ENCODE assay signal across 7 mouse cellular contexts in genomic region chr11:49608938-49609867, GRCm38 (mm10). TPM values are rescaled to one million over a fixed set of nuclear protein-coding genes. Genes with fewer than 3 reads are reported as not detected.
DNase-seq lines count a peak whose midpoint lies in the region; ATAC-seq lines count a peak whose summit lies in the region.
"Not testable (repeated sequence)": the region's sequence is repeated elsewhere in the genome, so short reads cannot be mapped to it uniquely, and the experiment has no call there.

Gene Flt4, plus strand, starts transcription at chr11:49609263.

- peak within 1 kb of the TSS; percentile 33 for H3K4me3 ChIP-seq in forebrain, embryonic 11.5 days (ENCODE audit: low read depth, low read length)
- H3K4me3 ChIP-seq in heart, embryonic 14.5 days (ENCODE audit: control insufficient read depth in 1 of 2, insufficient read depth in 1 of 2, low read depth in 1 of 2, low read length in 2 of 2), result peak within 1 kb of the TSS; percentile 58 to 70
- peak within 1 kb of the TSS; percentile 45 for H3K4me3 ChIP-seq in intestine, embryonic 15.5 days (replicated peaks)
- peak within 1 kb of the TSS; percentile 49 for H3K4me3 ChIP-seq in limb, embryonic 13.5 days
- H3K4me3 ChIP-seq in neural tube, embryonic 15.5 days (replicated peaks), result peak within 1 kb of the TSS; percentile 45

- 5% methylated on average over 49 of the region's 61 CpGs for WGBS in forebrain, embryonic 11.5 days
- WGBS in heart, embryonic 14.5 days, result 2% methylated on average over 49 of the region's 61 CpGs
- WGBS in intestine, embryonic 15.5 days, result 5% methylated on average over 47 of the region's 61 CpGs
- WGBS in limb, embryonic 13.5 days, result 5% methylated on average over 52 of the region's 61 CpGs
- WGBS in neural tube, embryonic 15.5 days, result 5% methylated on average over 45 of the region's 61 CpGs

- H3K9me3 ChIP-seq in forebrain, embryonic 11.5 days (ENCODE audit: control insufficient read depth, low read length); heart, embryonic 14.5 days (ENCODE audit: control insufficient read depth, low read length); intestine, embryonic 15.5 days; limb, embryonic 13.5 days; neural tube, embryonic 15.5 days (replicated peaks): not testable (repeated sequence)

- not testable (repeated sequence) for H3K36me3 ChIP-seq in forebrain, embryonic 11.5 days (ENCODE audit: control insufficient read depth, insufficient read depth, low read length); heart, embryonic 14.5 days (ENCODE audit: control insufficient read depth, insufficient read depth, low read length); intestine, embryonic 15.5 days; limb, embryonic 13.5 days; neural tube, embryonic 15.5 days

- H3K4me2 ChIP-seq in forebrain, embryonic 11.5 days (ENCODE audit: low read depth, low read length, severe bottlenecking), result peak within 1 kb of the TSS; percentile 54
- peak within 1 kb of the TSS; percentile 76 for H3K4me2 ChIP-seq in heart, embryonic 14.5 days (ENCODE audit: low read length)
- H3K4me2 ChIP-seq in intestine, embryonic 15.5 days (replicated peaks), result peak within 1 kb of the TSS; percentile 83
- H3K4me2 ChIP-seq in limb, embryonic 13.5 days (replicated peaks), result peak within 1 kb of the TSS; percentile 74
- H3K4me2 ChIP-seq in neural tube, embryonic 15.5 days, result peak within 1 kb of the TSS; percentile 78

- H3K9ac ChIP-seq in forebrain, embryonic 11.5 days (ENCODE audit: low read length); neural tube, embryonic 15.5 days (replicated peaks): not testable (repeated sequence)
- H3K9ac ChIP-seq in heart, embryonic 14.5 days (ENCODE audit: low read length), result peak within 1 kb of the TSS; percentile 72
- peak within 1 kb of the TSS; percentile 37 for H3K9ac ChIP-seq in intestine, embryonic 15.5 days
- H3K9ac ChIP-seq in limb, embryonic 13.5 days, result peak within 1 kb of the TSS; percentile 56

- peaks cover 19% of the 10 kb centered on the region for H3K27me3 ChIP-seq in forebrain, embryonic 11.5 days (ENCODE audit: control insufficient read depth, insufficient read depth, low read length)
- not testable (repeated sequence) for H3K27me3 ChIP-seq in heart, embryonic 14.5 days (ENCODE audit: control insufficient read depth, insufficient read depth, low read length)
- H3K27me3 ChIP-seq in intestine, embryonic 15.5 days (replicated peaks), result peaks cover 34% of the 10 kb centered on the region
- peaks cover 71% of the 10 kb centered on the region for H3K27me3 ChIP-seq in limb, embryonic 13.5 days
- H3K27me3 ChIP-seq in neural tube, embryonic 15.5 days (replicated peaks), result peaks cover 47% of the 10 kb centered on the region

- not testable (repeated sequence) for H3K4me1 ChIP-seq in forebrain, embryonic 11.5 days (replicated peaks; ENCODE audit: control insufficient read depth, insufficient read depth, low read length); intestine, embryonic 15.5 days (replicated peaks); limb, embryonic 13.5 days
- H3K4me1 ChIP-seq in heart, embryonic 14.5 days (ENCODE audit: control insufficient read depth in 2 of 2, insufficient read depth in 2 of 2, low read length in 2 of 2), result peaks cover 18 to 28% of the 10 kb centered on the region in 2 experiments
- peaks cover 16% of the 10 kb centered on the region for H3K4me1 ChIP-seq in neural tube, embryonic 15.5 days

- peak; percentile 87 for ATAC-seq in forebrain, embryonic 11.5 days (replicated peaks; ENCODE audit: low FRiP score)
- ATAC-seq in heart, embryonic 14.5 days (ENCODE audit: insufficient number of reproducible peaks, insufficient read depth, low FRiP score, low read depth), result peak; percentile 84
- ATAC-seq in intestine, embryonic 15.5 days, result peak; percentile 88
- ATAC-seq in limb, embryonic 13.5 days (ENCODE audit: low FRiP score, low read depth), result peak; percentile 76
- peak; percentile 75 for ATAC-seq in neural tube, embryonic 15.5 days (ENCODE audit: low FRiP score)

- DNase-seq in adrenal gland, postnatal 36 days, result peak; percentile 61 to 72
- DNase-seq in forebrain, embryonic 11.5 days (ENCODE audit: low spot score), result peak; percentile 64
- DNase-seq in lung, postnatal 4 days, result peak; percentile 49 to 71

- H3K27ac ChIP-seq in forebrain, embryonic 11.5 days (ENCODE audit: low read depth, low read length); intestine, embryonic 15.5 days; limb, embryonic 13.5 days; neural tube, embryonic 15.5 days (replicated peaks): not testable (repeated sequence)
- H3K27ac ChIP-seq in heart, embryonic 14.5 days (replicated peaks in 1 of 2; ENCODE audit: control insufficient read depth in 1 of 2, insufficient read depth in 1 of 2, low read depth in 2 of 2, low read length in 2 of 2), result peak within 1 kb of the TSS in 1 of 2 experiments; percentile 51; a peak in 2 of 4 replicates

RNA-seq across cellular contexts. Expression of gene Flt4, which starts in this region (rescaled TPM):
- total RNA-seq in adrenal gland, postnatal 36 days (2021), result 10 to 100 TPM; 15.6 to 19.2 TPM
- 4.1 and 4.2 TPM in 2 replicates for polyA plus RNA-seq in forebrain, embryonic 11.5 days (2014; fragmentation: Nextera tagmentation; extraction: Ambion mirVana)
- 9.3 and 10.0 TPM in 2 replicates for polyA plus RNA-seq in heart, embryonic 14.5 days (2014; fragmentation: Nextera tagmentation; extraction: Ambion mirVana)
- polyA plus RNA-seq in intestine, embryonic 15.5 days (2015; fragmentation: Nextera tagmentation; extraction: Ambion mirVana), result 4.5 TPM in 2 replicates
- 4.2 and 4.3 TPM in 2 replicates for polyA plus RNA-seq in limb, embryonic 13.5 days (2015; fragmentation: Nextera tagmentation; extraction: Ambion mirVana)
- 1.7 and 2.1 TPM in 2 replicates for polyA plus RNA-seq in neural tube, embryonic 15.5 days (2015; fragmentation: Nextera tagmentation; extraction: Ambion mirVana)
